Mouse (Mus musculus) hindbrain, embryonic 10.5 days (tissue): ENCODE data around the gene Fcna. TPM values are rescaled to one million over a fixed set of nuclear protein-coding genes. Genes with fewer than 3 reads are reported as not detected.

Experiments
- DNase-seq: peaks from one replicate; pipeline ENCODE4 v3.0.0-alpha.2; 2017; ENCODE audit warnings: low spot score
- H3K27ac ChIP-seq: fragments of 300-500 bp; sonication (generic); 2 replicates; pipeline ENCODE4 v1.5.1; 2016; ENCODE audit warnings: mild to moderate bottlenecking, moderate library complexity
- H3K27me3 ChIP-seq: fragments of 300-500 bp; sonication (generic); 2 replicates; pipeline ENCODE4 v1.6.1; 2016; ENCODE audit warnings: mild to moderate bottlenecking; ENCODE audit not compliant: poor library complexity, insufficient read depth, severe bottlenecking
- H3K36me3 ChIP-seq: fragments of 300-500 bp; sonication (generic); 2 replicates; pipeline ENCODE4 v1.6.1; 2016; ENCODE audit warnings: mild to moderate bottlenecking, moderate library complexity
- H3K4me1 ChIP-seq: fragments of 300-500 bp; sonication (generic); replicated peaks from 2 replicates; pipeline ENCODE4 v1.6.1; 2016; ENCODE audit warnings: mild to moderate bottlenecking
- H3K4me3 ChIP-seq: fragments of 300-500 bp; sonication (generic); 2 replicates; pipeline ENCODE4 v1.5.1; 2016; ENCODE audit warnings: mild to moderate bottlenecking, moderate library complexity
- H3K9me3 ChIP-seq: fragments of 300-500 bp; sonication (generic); 2 replicates; pipeline ENCODE4 v1.6.1; 2016; ENCODE audit warnings: mild to moderate bottlenecking, moderate library complexity
- WGBS: fragments of 180-500 bp; shearing (Covaris S2); methylation state at CpG from one replicate; pipeline ENCODE4 v1.1.7; 2016; 5-methylcytosine and 5-hydroxymethylcytosine counted together
- polyA plus RNA-seq: library from polyadenylated mRNA; unstranded; fragments of >200 nt; fragmentation: Nextera tagmentation; extraction: Ambion mirVana; gene quantifications from 2 replicates; pipeline ENCODE4 v1.2.1, GENCODE M21; 2016

Gene Fcna
- polyA plus RNA-seq, result 1.00 and 1.2 TPM in 2 replicates

- H3K9me3 ChIP-seq, result no peaks in the 10 kb centered on the region
- no peaks in the 10 kb centered on the region for H3K36me3 ChIP-seq
- 81% methylated on average over 6 of the region's 6 CpGs for WGBS
- H3K4me1 ChIP-seq, result peaks cover 6% of the 10 kb centered on the region
- H3K27me3 ChIP-seq, result peaks cover 8% of the 10 kb centered on the region; the same call in 1 of the 2 replicates
- no peak for DNase-seq
- H3K27ac ChIP-seq, result 0 out of 2 replicates have a peak within 1 kb of the TSS, but pooled peaks have one; percentile 8
- H3K4me3 ChIP-seq, result no peak within 1 kb of the TSS
Observed at GRCm38 (mm10) chr2:25627811-25628210, at the start of gene Fcna. Gene Fcna (minus strand): TSS chr2:25628030.

- Histone ChIP-seq H3K9me3 (no peaks in the 10 kb centered on the region), H3K36me3 (no peaks in the 10 kb centered on the region), H3K4me1 (no peaks in the 10 kb centered on the region), H3K27ac (no peak within 1 kb of the TSS), H3K27me3 (no peaks in the 10 kb centered on the region), H3K4me3 (no peak within 1 kb of the TSS)
- DNase-seq, result no peak
- WGBS, result 89% methylated on average over 3 of the region's 3 CpGs
Observed at GRCm38 (mm10) chr2:25676486-25676885, 48.7 kb upstream of the Fcna start, which contains the start of gene Lcn6. Gene Lcn6 (plus strand): TSS chr2:25676786.

GRCm38 (mm10) chr2:25666516-25666915, 38.7 kb upstream of the Fcna start:
- no peak for DNase-seq
- Histone ChIP-seq H3K27me3 (no peaks in the 10 kb centered on the region), H3K4me3 (no peak overlapping the region), H3K4me1 (no peaks in the 10 kb centered on the region), H3K27ac (no peak overlapping the region), H3K36me3 (no peaks in the 10 kb centered on the region), H3K9me3 (no peaks in the 10 kb centered on the region)
- 77% methylated on average over 1 of the region's 1 CpGs for WGBS

- H3K4me1 ChIP-seq, result no peaks in the 10 kb centered on the region
- no peak for DNase-seq
- no peaks in the 10 kb centered on the region for H3K27me3 ChIP-seq
- H3K36me3 ChIP-seq, result no peaks in the 10 kb centered on the region
- H3K4me3 ChIP-seq, result no peak overlapping the region
- H3K27ac ChIP-seq, result no peak overlapping the region
- H3K9me3 ChIP-seq, result no peaks in the 10 kb centered on the region
- 81% methylated on average over 5 of the region's 5 CpGs for WGBS
Observed at GRCm38 (mm10) chr2:25664125-25664524, 36.3 kb upstream of the Fcna start.

- peak; percentile 57 for DNase-seq
- WGBS, result 82% methylated on average over 1 of the region's 1 CpGs
- no peaks in the 10 kb centered on the region for H3K27me3 ChIP-seq
Observed at GRCm38 (mm10) chr2:25663511-25663910, 35.7 kb upstream of the Fcna start.

GRCm38 (mm10) chr2:25661245-25661970, 33.6 kb upstream of the Fcna start:
- 88% methylated on average over 6 of the region's 6 CpGs for WGBS
- Histone ChIP-seq H3K9me3 (no peaks in the 10 kb centered on the region), H3K27me3 (no peaks in the 10 kb centered on the region), H3K36me3 (no peaks in the 10 kb centered on the region), H3K4me1 (no peaks in the 10 kb centered on the region), H3K27ac (no peak overlapping the region), H3K4me3 (no peak overlapping the region)
- no peak for DNase-seq

More at GRCm38 (mm10) chr2:25663511-25663910, 35.7 kb upstream of the Fcna start:
- Histone ChIP-seq H3K27ac (no peak overlapping the region), H3K4me1 (no peaks in the 10 kb centered on the region), H3K4me3 (no peak overlapping the region), H3K36me3 (no peaks in the 10 kb centered on the region), H3K9me3 (no peaks in the 10 kb centered on the region)

GRCm38 (mm10) chr2:25660279-25660678, 32.4 kb upstream of the Fcna start:
- H3K4me1 ChIP-seq, result no peaks in the 10 kb centered on the region
- WGBS, result 92% methylated on average over 8 of the region's 8 CpGs
- no peaks in the 10 kb centered on the region for H3K27me3 ChIP-seq

GRCm38 (mm10) chr2:25657652-25658051, 29.8 kb upstream of the Fcna start, which contains the start of gene Lcn5:
Gene Lcn5 (plus strand): TSS chr2:25657952.
- Histone ChIP-seq H3K27me3 (no peaks in the 10 kb centered on the region), H3K4me3 (no peak within 1 kb of the TSS), H3K9me3 (no peaks in the 10 kb centered on the region), H3K36me3 (no peaks in the 10 kb centered on the region), H3K27ac (no peak within 1 kb of the TSS), H3K4me1 (no peaks in the 10 kb centered on the region)
- no peak for DNase-seq

More at GRCm38 (mm10) chr2:25660279-25660678, 32.4 kb upstream of the Fcna start:
- Histone ChIP-seq H3K27ac (no peak overlapping the region), H3K4me3 (no peak overlapping the region), H3K36me3 (no peaks in the 10 kb centered on the region), H3K9me3 (no peaks in the 10 kb centered on the region)
- DNase-seq, result no peak

GRCm38 (mm10) chr2:25657246-25657645, 29.4 kb upstream of the Fcna start:
- H3K27ac ChIP-seq, result no peak overlapping the region
- DNase-seq, result no peak
- no peaks in the 10 kb centered on the region for H3K36me3 ChIP-seq
- H3K27me3 ChIP-seq, result no peaks in the 10 kb centered on the region
- no peaks in the 10 kb centered on the region for H3K4me1 ChIP-seq
- H3K9me3 ChIP-seq, result no peaks in the 10 kb centered on the region
- 86% methylated on average over 4 of the region's 4 CpGs for WGBS
- H3K4me3 ChIP-seq, result no peak overlapping the region

GRCm38 (mm10) chr2:25656691-25657090, 28.9 kb upstream of the Fcna start:
- no peaks in the 10 kb centered on the region for H3K4me1 ChIP-seq
- no peaks in the 10 kb centered on the region for H3K9me3 ChIP-seq
- no peaks in the 10 kb centered on the region for H3K36me3 ChIP-seq
- no peaks in the 10 kb centered on the region for H3K27me3 ChIP-seq
- WGBS, result 89% methylated on average over 4 of the region's 4 CpGs
- DNase-seq, result no peak
- no peak overlapping the region for H3K27ac ChIP-seq
- H3K4me3 ChIP-seq, result no peak overlapping the region

- no peak overlapping the region for H3K27ac ChIP-seq
- 67% methylated on average over 1 of the region's 1 CpGs for WGBS
- DNase-seq, result no peak
Observed at GRCm38 (mm10) chr2:25654502-25654901, 26.7 kb upstream of the Fcna start.

GRCm38 (mm10) chr2:25652902-25653301, 25.1 kb upstream of the Fcna start, which contains the start of gene Lcn8:
Gene Lcn8 (plus strand): TSS chr2:25653120.
- no peak for DNase-seq
- no peaks in the 10 kb centered on the region for H3K27me3 ChIP-seq
- 77% methylated on average over 2 of the region's 2 CpGs for WGBS
- H3K4me1 ChIP-seq, result no peaks in the 10 kb centered on the region
- H3K4me3 ChIP-seq, result no peak within 1 kb of the TSS
- H3K9me3 ChIP-seq, result no peaks in the 10 kb centered on the region
- no peaks in the 10 kb centered on the region for H3K36me3 ChIP-seq
- H3K27ac ChIP-seq, result no peak within 1 kb of the TSS

More at GRCm38 (mm10) chr2:25654502-25654901, 26.7 kb upstream of the Fcna start:
- no peak overlapping the region for H3K4me3 ChIP-seq
- no peaks in the 10 kb centered on the region for H3K9me3 ChIP-seq
- H3K4me1 ChIP-seq, result no peaks in the 10 kb centered on the region
- no peaks in the 10 kb centered on the region for H3K36me3 ChIP-seq
- H3K27me3 ChIP-seq, result no peaks in the 10 kb centered on the region

- Histone ChIP-seq H3K27me3 (no peaks in the 10 kb centered on the region), H3K9me3 (no peaks in the 10 kb centered on the region), H3K27ac (no peak overlapping the region), H3K36me3 (no peaks in the 10 kb centered on the region), H3K4me3 (no peak overlapping the region), H3K4me1 (no peaks in the 10 kb centered on the region)
- 22% methylated on average over 6 of the region's 6 CpGs for WGBS
- DNase-seq, result peak; percentile 54
Observed at GRCm38 (mm10) chr2:25639890-25640289, 12.1 kb upstream of the Fcna start.
